Mouse (Mus musculus): ENCODE results near the gene Col11a2.

Gene Col11a2

DNA sequence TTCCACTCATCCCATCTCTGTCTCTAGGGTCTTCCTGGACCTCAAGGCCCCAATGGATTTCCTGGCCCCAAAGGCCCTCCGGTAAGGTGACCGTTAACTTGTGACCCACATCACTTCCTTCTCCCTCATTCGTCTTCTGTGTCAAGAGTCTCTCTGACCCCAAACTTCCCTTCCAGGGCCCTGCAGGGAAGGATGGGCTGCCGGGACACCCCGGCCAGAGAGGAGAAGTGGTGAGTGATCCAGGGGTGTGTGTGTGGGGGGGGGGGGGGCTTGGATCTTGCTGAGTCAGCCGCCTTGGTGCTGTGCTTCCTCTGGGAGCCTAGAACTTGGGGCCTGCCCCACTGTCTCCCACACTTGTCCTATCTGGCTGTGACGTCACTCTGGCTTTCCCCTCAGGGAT is 18.0 kb downstream of the Col11a2 start:
- DNase-seq (ENCODE audit: low spot score in 2 of 2) = no peak

DNA sequence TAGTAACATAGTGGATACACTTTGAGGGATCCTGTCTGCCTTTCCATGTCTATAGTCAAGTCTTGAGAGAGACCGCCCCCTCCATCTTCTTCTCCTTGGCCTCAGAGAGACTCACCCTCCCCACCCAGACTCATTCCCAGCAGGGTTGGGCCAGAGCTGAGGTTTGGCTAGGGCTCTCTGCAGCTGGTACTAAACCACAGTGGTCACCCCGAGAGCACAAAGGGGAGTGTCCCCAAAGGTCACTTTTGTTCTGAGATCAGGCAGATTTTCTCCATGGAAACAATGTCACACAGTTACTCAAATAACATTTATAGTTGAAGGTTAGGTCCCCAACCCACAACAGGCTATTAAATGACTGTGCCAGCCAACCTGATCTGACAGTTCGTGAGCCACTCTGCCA is 29.6 kb downstream of the Col11a2 start:
- no peak for DNase-seq (ENCODE audit: low spot score in 2 of 2)

DNA sequence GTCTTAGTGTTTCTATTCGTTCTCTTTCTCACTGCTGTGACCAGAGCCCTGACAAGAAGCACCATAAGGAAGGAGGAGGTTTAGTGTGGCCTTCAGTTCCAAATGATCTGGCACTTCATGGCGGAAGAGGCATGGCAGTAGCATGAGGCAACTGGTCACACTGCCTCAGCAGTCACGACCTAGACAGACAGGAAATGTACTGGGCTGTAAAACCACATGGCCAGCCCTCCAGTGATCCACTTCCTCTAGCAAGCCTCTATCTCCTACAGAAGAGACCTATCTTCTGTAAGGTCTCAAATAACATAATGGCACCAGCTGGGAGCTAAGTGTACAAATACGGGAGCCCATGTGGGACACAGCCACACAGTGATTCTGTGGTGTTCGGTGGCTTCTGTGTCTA is 32.9 kb downstream of the Col11a2 start:
- DNase-seq (ENCODE audit: low spot score in 2 of 2) = no peak

DNA sequence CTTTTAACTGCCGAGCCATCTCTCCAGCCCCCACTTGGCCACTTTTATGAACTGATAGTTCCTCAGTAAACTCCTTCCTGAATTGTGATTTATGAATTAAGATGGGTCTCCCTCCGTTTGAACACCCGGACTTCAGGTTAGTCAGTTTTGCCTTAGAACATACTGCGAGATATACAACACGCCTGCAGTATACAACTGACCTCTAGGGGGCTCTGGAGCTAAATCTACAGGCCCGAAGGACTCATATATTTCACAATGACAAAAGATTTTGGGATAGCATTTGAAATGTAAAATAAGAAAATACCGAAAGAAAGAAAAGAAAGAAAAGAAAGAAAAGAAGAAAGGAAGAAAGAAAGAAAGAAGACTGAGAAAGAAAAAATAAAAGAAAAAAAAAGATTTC is 36.0 kb downstream of the Col11a2 start:
- DNase-seq (ENCODE audit: low spot score in 2 of 2) = peak; percentile 68 to 82

- peak; percentile 71 to 85 for DNase-seq (ENCODE audit: low spot score in 2 of 2)
Measured at GRCm38 (mm10) chr17:34077549-34077948, 38.3 kb downstream of the Col11a2 start.

DNA sequence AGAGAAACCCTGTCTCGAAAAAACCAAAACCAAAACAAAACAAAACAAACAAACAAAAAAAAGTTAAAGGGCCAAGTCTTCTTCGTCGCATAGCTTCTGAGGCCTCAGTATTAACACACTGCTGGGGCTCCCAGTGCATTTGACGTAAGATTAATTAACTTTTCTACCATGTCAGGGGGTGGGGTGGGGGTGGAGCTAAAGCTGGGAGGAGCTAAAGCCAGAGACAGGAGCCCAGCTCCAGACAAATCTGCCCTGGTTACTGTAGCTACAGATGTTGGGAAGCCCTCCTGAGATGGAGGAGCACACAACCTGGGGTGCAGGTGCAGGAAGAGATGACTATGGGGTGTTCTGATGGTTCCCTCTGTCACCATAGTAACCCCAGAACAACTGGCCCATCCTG is 38.9 kb downstream of the Col11a2 start:
- no peak for DNase-seq (ENCODE audit: low spot score in 2 of 2)

- no peak for DNase-seq (ENCODE audit: low spot score in 2 of 2)
Measured at GRCm38 (mm10) chr17:34079002-34079401, 39.8 kb downstream of the Col11a2 start.

- DNase-seq (ENCODE audit: low spot score in 2 of 2) = peak; percentile 51 to 78
Measured at GRCm38 (mm10) chr17:34079621-34080020, 40.4 kb downstream of the Col11a2 start.

DNA sequence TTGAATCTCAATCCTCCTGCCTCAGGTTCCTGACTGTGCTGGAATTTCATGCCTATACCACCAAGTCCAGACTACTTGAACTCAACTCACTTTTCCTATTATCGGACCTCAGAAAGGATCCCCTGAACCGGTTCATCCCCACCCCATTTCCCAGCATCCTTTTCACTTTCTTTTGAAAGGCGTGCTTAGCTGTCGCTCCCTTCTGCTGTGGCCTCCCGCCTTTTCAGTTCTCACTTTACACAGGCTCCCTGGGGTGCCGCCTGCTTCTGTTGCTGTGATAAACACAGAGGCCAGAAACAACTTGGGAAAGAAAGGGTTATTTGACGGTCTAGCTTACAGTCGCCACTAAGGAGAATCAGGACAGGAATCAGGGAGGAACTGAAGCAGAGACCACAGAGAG is 43.9 kb downstream of the Col11a2 start:
- DNase-seq (ENCODE audit: low spot score in 2 of 2) = no peak

GRCm38 (mm10) chr17:34087386-34087785 is 48.1 kb downstream of the Col11a2 start:
- DNase-seq (ENCODE audit: low spot score in 2 of 2) = no peak

DNA sequence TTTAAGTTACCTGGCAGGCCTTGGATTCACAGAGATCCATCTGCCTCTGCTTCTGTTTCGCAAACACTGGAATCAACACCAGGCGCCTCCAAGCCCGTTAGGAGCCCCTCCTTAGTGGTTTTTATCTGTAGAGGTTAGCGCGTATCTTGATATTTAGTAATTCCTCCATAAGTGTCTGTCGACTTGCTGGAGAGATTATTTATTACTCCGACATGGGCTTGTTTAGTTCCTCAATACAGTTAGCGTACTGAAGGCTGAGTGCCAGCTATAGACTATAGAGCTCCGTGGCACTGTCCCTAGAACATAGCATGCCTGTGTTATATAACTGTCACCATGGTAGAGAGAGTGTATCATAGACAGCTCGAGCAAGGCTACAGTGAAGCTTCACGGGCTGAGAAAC is 48.9 kb downstream of the Col11a2 start:
- no peak for DNase-seq (ENCODE audit: low spot score in 2 of 2)

DNA sequence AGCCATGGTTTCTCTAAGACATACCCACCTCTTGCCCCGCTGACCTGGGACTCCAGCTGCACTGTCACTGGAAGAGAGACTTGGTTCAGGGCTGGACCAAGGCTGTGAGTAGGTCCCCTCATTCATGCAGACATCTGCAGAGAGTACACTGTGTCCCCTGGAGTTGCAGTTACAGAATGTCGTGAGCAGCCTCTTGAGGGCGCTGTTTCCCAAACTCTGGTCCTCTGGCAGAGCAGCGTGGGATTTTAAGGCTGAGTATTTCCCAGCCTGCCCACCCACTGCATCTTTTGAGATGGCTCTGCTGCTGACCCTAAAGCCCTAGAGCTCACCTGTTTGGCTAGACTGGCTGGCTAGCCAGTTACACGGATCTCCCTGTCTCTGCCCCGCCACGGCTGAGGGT is 51.7 kb downstream of the Col11a2 start:
- DNase-seq (ENCODE audit: low spot score in 2 of 2) = no peak

- no peak for DNase-seq (ENCODE audit: low spot score in 2 of 2)
Measured at GRCm38 (mm10) chr17:34092197-34092875, 53.1 kb downstream of the Col11a2 start, which contains the start of gene H2-Oa. H2-Oa (plus strand) TSS chr17:34092340.

DNA sequence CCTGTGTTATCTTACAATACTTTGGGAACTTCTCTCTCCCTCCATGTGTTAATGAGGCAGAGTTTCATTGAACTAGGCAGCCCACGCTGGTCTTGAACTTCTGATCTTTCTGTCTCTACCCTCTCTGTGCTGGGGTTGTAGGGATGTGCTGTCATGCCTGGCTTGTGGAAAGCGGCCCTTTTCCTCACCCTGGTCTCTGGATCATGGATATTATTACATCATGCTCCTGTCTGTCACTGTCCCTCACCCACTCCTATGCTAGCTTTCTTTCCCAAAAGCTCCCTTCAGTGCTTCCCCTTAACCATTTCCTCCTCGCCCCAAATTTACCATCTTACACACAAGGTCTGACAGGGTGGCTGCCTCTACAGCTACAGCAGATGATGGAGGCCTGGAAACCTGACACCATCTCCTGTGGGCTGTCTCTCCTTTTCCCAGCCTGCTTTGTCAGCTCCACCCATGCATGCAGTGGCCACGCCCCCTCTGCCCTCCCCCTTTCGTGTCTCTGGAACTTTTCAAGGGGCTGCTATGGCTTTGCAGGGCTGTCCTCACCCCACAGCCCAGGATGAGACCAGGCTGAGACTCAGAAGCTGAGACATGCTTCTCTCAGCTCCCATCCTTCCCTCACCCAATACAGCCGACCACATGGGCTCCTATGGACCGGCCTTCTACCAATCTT is 54.1 kb downstream of the Col11a2 start:
- no peak for DNase-seq (ENCODE audit: low spot score in 2 of 2)

DNA sequence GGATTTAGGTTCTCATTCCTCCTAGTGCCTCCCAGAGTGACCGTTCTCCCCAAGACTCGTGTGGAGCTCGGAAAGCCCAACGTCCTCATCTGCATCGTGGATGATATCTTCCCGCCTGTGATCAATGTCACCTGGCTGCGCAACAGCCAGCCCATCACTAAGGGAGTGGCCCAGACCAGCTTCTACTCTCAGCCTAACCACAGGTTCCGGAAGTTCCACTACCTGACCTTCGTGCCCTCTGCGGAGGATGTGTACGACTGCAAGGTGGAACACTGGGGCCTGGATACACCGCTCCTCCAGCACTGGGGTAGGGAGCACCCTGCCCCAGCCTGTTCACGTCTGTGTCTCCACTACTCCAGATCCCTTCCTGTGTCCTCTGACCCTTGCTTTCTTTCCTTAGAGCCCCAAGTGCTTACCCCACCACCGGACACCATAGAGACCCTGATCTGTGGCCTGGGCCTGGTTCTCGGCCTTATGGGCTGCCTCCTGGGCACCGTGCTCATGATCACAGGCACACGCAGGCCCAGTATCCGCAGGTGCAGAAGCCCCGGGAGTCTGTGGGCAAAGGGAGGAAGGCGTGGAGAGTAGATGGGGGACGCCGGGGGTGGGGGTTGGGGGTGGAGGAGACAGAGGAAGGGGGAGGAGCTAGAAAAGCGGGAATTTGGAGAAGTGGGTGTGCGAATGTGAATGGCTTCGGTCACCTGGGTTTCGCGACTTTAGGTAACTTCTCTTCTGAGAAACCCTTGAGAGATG is 55.2 kb downstream of the Col11a2 start:
- no peak for DNase-seq (ENCODE audit: low spot score in 2 of 2)

DNA sequence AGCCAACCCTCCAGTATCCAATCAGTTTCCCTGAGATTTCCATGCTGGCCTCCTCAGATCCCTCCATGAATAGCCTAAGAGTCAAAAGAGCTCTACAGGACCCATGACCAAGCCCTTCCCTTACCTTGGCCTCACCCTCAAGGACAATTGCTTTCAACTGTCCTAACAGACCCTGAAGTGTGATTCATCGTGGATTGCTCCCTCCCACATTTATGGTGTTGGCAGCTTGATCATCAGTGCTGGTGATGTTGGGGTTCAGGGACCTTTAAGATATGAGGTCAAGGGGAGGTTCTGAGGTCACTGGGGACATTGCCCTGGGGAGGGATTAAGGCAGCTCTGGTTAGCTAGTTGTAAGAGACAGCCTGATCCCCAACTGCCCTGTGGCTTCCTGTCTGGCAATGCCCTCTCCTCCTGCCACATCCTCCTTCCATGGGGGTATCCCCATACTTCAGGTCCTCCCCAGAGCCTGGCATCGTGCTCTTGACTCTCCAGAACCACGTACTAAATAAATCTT is 57.3 kb downstream of the Col11a2 start:
- no peak for DNase-seq (ENCODE audit: low spot score in 2 of 2)

GRCm38 (mm10) chr17:34097272-34097671 is 58.0 kb downstream of the Col11a2 start:
- no peak for DNase-seq (ENCODE audit: low spot score in 2 of 2)

DNA sequence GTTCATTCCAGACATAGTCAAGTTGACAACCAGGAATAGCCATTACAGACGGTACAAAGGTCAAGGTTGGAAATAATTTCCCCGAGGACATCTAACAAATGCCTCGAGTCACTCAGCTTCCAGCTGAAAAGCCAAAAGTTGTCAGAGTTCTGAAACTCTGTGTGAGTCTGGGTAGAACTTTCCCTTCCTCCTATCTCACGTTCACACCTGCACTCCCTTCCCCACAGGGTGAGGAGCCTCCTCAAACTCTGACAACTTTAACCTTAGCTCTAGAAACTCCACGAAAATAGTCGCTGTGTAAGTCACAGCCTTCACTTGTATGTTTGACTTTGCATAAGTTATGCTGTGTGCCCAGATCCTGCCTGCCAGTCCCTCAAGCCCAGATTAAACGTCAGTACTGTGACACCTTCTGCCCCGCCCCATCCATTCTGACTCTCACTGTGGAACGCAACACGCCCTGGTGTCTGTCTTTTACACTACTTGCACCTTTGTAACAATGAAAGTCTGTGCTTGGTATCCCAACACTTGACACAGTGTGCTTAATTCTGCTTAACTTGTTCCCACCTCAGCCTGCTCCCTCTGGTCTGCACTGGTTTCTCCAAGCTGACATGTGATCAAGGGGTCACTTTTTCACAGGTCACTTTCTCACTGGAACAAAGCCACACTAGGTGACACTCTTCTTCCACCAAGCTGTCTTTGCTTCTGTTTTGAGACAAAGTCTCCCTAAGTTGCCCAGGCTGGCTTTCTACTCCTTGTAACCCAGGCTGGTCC is 59.7 kb downstream of the Col11a2 start:
- no peak for DNase-seq (ENCODE audit: low spot score in 2 of 2)

DNA sequence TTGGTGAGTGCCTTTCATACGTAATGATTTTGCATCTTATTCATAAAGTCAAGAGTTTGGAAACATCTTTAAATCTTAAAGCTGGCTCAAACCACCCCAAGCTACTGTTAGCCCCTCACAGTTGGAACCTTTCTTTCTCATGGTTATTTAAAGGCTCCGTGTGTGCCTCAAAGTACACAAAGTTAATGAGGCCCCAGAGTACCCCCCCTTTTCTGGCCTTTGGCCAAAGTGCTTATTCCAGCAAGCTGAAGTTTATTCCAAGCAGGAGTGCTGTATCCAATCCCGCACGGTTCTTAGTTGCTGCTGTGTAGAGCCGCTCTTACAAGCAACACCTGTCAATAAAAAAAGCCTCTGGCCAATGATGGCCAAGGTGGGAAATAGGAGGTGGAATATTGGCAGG is 60.3 kb downstream of the Col11a2 start:
- DNase-seq (ENCODE audit: low spot score in 2 of 2) = no peak

- no peak for DNase-seq (ENCODE audit: low spot score in 2 of 2)
Measured at GRCm38 (mm10) chr17:34101185-34101584, 61.9 kb downstream of the Col11a2 start.

DNA sequence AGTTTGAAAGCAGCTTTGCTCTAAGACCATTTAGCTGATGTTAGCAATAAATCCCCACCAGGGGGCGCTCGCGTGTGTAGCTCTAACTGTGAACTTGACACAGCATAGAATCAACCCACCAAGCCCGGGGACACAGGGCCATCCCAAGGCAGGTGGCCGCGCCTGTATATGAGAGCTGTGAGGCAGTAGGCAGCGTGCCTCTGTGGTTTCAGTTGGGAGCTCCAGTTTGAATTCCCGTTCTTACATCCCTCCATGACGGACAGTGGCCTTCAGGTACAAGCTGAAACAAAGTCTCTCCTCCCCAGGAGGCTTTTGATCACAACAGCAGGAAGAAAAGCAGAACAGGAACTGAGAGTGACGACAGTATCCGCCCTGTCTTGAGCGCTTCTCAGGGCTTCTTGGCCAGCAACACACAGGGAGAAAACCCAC is 62.4 kb downstream of the Col11a2 start:
- DNase-seq (ENCODE audit: low spot score in 2 of 2) = peak; percentile 90 to 93

GRCm38 (mm10) chr17:34102831-34103230 is 63.6 kb downstream of the Col11a2 start:
- DNase-seq (ENCODE audit: low spot score in 2 of 2) = no peak
